Mouse (Mus musculus): ENCODE data around the gene Prph2.

- no peak for TF ChIP-seq FOSL1 (IDR thresholded peaks at IDR 0.05; ENCODE audit: insufficient read depth, low read length, poor library complexity, severe bottlenecking)
- no peak for TF ChIP-seq CTCF (IDR thresholded peaks at IDR 0.05; ENCODE audit: control insufficient read depth, insufficient read depth, insufficient read length)
- no peak for TF ChIP-seq USF1 (IDR thresholded peaks at IDR 0.05; ENCODE audit: low read depth)
- no peak for TF ChIP-seq MAX (IDR thresholded peaks at IDR 0.05)
- no peak for TF ChIP-seq MYOG (IDR thresholded peaks at IDR 0.05; ENCODE audit: control insufficient read depth, extremely low read depth, insufficient read length)
- no peak for TF ChIP-seq CEBPB (IDR thresholded peaks at IDR 0.05; ENCODE audit: low read depth)
These were observed 9.3 kb upstream of the Prph2 start for GRCm38 (mm10) chr17:46900941-46901340.
